Mouse (Mus musculus) stomach, postnatal 0 days (tissue): ENCODE results near the gene Auts2. TPM values are rescaled to one million over a fixed set of nuclear protein-coding genes. Genes with fewer than 3 reads are reported as not detected.
A peak's percentile ranks its signal among the peaks of the same experiment; 100 is the strongest.

Experiments used
- ATAC-seq: fragments of 200-750 bp; cut with Nextera tagmentation; 2 replicates; pipeline ENCODE4 v1.8.0; 2017; ENCODE audit not compliant: low FRiP score, low TSS enrichment
- DNase-seq: peaks from one replicate; pipeline ENCODE4 v3.0.0-alpha.2; 2016; ENCODE audit warnings: low spot score
- H3K27ac ChIP-seq: fragments of 300-500 bp; sonication (generic); replicated peaks from 2 replicates; pipeline ENCODE4 v1.5.1; 2014; ENCODE audit warnings: mild to moderate bottlenecking, control low read depth
- H3K27me3 ChIP-seq: fragments of 300-500 bp; sonication (generic); 2 replicates; pipeline ENCODE4 v1.6.1; 2014; ENCODE audit warnings: low read length; ENCODE audit not compliant: control insufficient read depth, insufficient read depth
- H3K36me3 ChIP-seq: fragments of 300-500 bp; sonication (generic); 2 replicates; pipeline ENCODE4 v1.6.1; 2014; ENCODE audit warnings: low read length, mixed read lengths; ENCODE audit not compliant: control insufficient read depth, insufficient read depth
- H3K4me1 ChIP-seq: fragments of 300-500 bp; sonication (generic); replicated peaks from 2 replicates; pipeline ENCODE4 v1.6.1; 2014; ENCODE audit warnings: antibody characterized with exemption; ENCODE audit not compliant: control insufficient read depth, insufficient read depth
- H3K4me2 ChIP-seq: fragments of 300-500 bp; sonication (generic); replicated peaks from 2 replicates; pipeline ENCODE4 v1.6.1; 2014; ENCODE audit warnings: low read depth, mild to moderate bottlenecking, control low read depth, moderate library complexity
- H3K4me3 ChIP-seq: fragments of 300-500 bp; sonication (generic); 2 replicates; pipeline ENCODE4 v1.5.1; 2014; ENCODE audit warnings: low read depth, low read length, control low read depth
- H3K9ac ChIP-seq: fragments of 300-500 bp; sonication (generic); 2 replicates; pipeline ENCODE4 v1.6.1; 2014; ENCODE audit warnings: mild to moderate bottlenecking, low read length, control low read depth, mixed read lengths
- H3K9me3 ChIP-seq: fragments of 300-500 bp; sonication (generic); 2 replicates; pipeline ENCODE4 v1.6.1; 2016; ENCODE audit warnings: low read length; ENCODE audit not compliant: control insufficient read depth
- CTCF ChIP-seq: IDR thresholded peaks from 2 replicates; pipeline ENCODE4 v1.5.1; 2016; ENCODE audit warnings: antibody characterized with exemption, low read depth, mild to moderate bottlenecking, moderate library complexity
- EP300 ChIP-seq: optimal IDR thresholded peaks from 2 replicates; pipeline ENCODE3; 2016; ENCODE audit warnings: antibody characterized with exemption
- WGBS: fragments of 180-500 bp; shearing (Covaris S2); extraction: QIAGEN DNeasy Blood & Tissue Kit; methylation state at CpG from one replicate; pipeline ENCODE4 v1.1.7; 2014; 5-methylcytosine and 5-hydroxymethylcytosine counted together
- polyA plus RNA-seq: library from polyadenylated mRNA; unstranded; fragments of >200 nt; fragmentation: Nextera tagmentation; extraction: Ambion mirVana; gene quantifications from 2 replicates; pipeline ENCODE4 v1.2.1, GENCODE M21; 2015

Gene Auts2
- polyA plus RNA-seq, 1 experiment from 2014 or later, result 7.3 TPM

DNA sequence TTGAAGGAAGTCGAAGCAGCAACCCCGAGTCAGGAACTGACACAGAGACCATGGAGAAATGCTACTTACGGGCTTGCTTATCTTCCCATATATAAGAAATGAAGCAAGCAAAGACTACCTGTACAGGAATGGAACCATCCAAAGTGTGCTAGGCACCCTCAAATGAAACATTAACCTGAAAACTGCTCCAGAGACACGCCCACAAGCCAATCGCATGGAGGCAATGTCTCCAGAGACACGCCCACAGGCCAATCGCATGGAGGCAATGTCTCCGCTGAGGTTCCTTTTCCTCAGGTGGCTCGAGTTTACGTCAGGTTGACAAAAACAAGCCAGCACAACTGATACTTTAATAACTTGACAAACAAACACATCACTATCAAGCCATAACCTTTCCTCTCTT lies 379.2 kb downstream of the Auts2 start:
- peak; percentile 64 for DNase-seq

DNA sequence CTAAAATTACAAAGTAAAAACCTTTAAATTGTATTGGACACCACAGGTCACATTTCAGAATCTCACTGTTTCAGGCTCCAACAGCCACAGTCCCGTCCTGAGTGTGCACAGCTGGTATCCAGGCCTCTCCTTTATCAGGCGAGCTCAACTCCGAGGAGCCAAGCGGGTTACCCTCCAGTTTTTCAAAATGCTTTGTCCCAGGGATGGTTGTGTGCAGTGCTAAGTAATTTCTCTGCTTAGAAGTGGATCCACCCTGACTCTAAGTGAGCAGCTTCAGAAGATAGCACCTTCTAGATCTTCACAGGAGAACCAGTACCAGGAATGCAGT lies 381.0 kb downstream of the Auts2 start:
- DNase-seq (no peak), ATAC-seq (no peak)
- 62% methylated on average over 4 of the region's 4 CpGs for WGBS
- Histone ChIP-seq H3K27me3 (no peaks in the 10 kb centered on the region), H3K4me3 (no peak overlapping the region), H3K9me3 (no peaks in the 10 kb centered on the region), H3K27ac (no peak overlapping the region), H3K4me2 (no peak overlapping the region), H3K9ac (no peak overlapping the region), H3K4me1 (no peaks in the 10 kb centered on the region), H3K36me3 (no peaks in the 10 kb centered on the region)
- TF ChIP-seq CTCF (no peak), EP300 (no peak)

More for the DNA sequence above, 379.2 kb downstream of the Auts2 start:
- Histone ChIP-seq H3K27me3 (no peaks in the 10 kb centered on the region), H3K27ac (no peak overlapping the region), H3K36me3 (no peaks in the 10 kb centered on the region), H3K4me1 (no peaks in the 10 kb centered on the region), H3K9me3 (no peaks in the 10 kb centered on the region), H3K9ac (no peak overlapping the region), H3K4me2 (no peak overlapping the region), H3K4me3 (no peak overlapping the region)
- TF ChIP-seq EP300, result no peak
- no peak for TF ChIP-seq CTCF
- 70% methylated on average over 10 of the region's 10 CpGs for WGBS
- ATAC-seq, result peak; percentile 69; the same call in 1 of the 2 replicates

DNA sequence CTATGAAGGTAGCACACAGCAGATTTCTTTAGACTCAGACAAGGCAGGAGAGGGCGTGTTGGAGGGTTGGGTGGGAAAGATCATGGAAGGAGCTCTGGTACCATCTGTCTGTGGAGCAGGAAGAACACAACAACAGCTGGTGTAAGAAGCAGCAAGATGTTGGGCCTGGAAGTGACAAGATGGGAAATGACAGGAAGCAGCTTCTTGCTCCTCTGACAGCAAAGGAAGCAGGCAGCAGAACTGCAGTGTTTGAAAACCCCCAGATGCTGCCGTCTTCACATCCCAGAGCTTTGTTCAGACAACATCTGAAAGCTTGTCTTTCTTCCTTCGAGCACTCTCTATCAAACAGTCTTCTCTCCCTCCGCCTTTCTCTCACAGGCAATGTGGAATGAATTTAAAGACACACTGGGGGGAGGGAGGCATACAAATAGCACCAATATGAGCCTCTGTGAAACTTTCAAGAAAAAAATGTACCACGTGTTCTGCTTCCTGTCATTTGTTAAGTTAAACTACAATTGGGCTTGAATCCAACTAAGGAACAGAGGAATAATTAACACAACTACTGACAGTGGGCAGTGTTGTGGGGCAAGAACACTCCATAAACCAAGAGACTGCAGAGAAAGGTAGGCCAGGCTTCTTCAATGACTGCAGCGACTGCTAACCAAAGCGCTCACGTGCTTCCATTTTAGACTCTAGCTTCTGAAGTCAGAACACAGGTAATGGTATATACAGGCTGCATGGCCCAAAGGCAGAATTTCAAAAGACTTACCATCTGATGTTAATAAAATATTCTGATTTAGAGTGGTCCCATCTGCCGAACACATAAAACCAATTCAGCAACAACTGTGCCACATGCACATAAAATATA lies 381.6 kb downstream of the Auts2 start:
- TF ChIP-seq EP300 (no peak), CTCF (peak; percentile 18; the same call in 1 of the 2 replicates)
- Histone ChIP-seq H3K9ac (no peak overlapping the region), H3K36me3 (no peaks in the 10 kb centered on the region), H3K4me2 (no peak overlapping the region), H3K4me3 (no peak overlapping the region), H3K4me1 (no peaks in the 10 kb centered on the region), H3K9me3 (no peaks in the 10 kb centered on the region), H3K27me3 (no peaks in the 10 kb centered on the region), H3K27ac (no peak overlapping the region; the same call in 1 of the 2 replicates)
- ATAC-seq (no peak), DNase-seq (no peak)
- 49% methylated on average over 9 of the region's 9 CpGs for WGBS

DNA sequence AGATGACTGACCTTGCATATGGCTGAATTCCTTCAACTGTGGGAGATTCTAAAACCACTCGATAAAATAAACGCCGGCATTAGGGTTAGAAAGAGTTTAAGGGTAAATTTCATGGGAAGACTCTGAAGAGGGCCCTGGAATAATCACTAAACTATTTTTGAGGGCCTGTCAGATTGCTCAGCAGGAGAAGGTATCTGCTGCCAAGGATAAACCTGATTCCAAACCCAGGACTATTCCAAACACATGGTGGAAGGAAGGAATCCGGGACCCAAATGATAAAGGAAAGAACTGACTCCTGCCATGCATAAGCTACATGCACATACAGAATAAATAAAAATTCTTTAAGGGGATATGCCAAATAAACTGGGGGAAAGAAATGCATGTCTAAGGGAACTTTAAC lies 399.0 kb downstream of the Auts2 start:
- Histone ChIP-seq H3K9me3 (no peaks in the 10 kb centered on the region), H3K4me1 (no peaks in the 10 kb centered on the region), H3K4me3 (no peak overlapping the region), H3K36me3 (no peaks in the 10 kb centered on the region), H3K27ac (no peak overlapping the region), H3K27me3 (no peaks in the 10 kb centered on the region), H3K9ac (no peak overlapping the region), H3K4me2 (no peak overlapping the region)
- TF ChIP-seq CTCF, result no peak
- TF ChIP-seq EP300, result no peak
- DNase-seq (no peak), ATAC-seq (no peak)
- 87% methylated on average over 4 of the region's 4 CpGs for WGBS

DNA sequence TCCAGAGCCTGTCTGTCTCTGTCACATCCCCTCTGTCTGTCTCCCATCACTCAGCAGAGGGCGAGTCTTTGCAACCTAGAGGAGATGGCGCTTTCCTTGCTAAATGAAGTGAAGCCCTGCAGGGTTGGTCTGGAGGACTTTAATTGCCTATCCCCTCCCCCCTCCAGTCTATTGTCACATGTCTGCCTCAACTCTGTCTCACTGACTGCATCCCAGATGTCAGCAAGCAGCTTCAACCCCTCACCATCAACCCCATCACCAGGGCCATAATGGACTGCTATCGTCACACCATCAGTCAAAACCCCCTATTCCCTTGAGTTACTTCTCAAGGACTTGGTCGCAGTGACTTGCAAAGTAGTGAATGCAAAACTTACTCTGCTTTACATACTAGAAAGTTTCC lies 402.3 kb downstream of the Auts2 start:
- no peak for TF ChIP-seq EP300
- TF ChIP-seq CTCF, result no peak
- DNase-seq, result no peak
- H3K36me3 ChIP-seq, result no peaks in the 10 kb centered on the region
- no peaks in the 10 kb centered on the region for H3K4me1 ChIP-seq
- no peak for ATAC-seq
- H3K4me2 ChIP-seq, result no peak overlapping the region
- no peaks in the 10 kb centered on the region for H3K27me3 ChIP-seq
- H3K9ac ChIP-seq, result no peak overlapping the region
- H3K27ac ChIP-seq, result no peak overlapping the region
- no peak overlapping the region for H3K4me3 ChIP-seq
- no peaks in the 10 kb centered on the region for H3K9me3 ChIP-seq
- WGBS, result 88% methylated on average over 4 of the region's 4 CpGs

DNA sequence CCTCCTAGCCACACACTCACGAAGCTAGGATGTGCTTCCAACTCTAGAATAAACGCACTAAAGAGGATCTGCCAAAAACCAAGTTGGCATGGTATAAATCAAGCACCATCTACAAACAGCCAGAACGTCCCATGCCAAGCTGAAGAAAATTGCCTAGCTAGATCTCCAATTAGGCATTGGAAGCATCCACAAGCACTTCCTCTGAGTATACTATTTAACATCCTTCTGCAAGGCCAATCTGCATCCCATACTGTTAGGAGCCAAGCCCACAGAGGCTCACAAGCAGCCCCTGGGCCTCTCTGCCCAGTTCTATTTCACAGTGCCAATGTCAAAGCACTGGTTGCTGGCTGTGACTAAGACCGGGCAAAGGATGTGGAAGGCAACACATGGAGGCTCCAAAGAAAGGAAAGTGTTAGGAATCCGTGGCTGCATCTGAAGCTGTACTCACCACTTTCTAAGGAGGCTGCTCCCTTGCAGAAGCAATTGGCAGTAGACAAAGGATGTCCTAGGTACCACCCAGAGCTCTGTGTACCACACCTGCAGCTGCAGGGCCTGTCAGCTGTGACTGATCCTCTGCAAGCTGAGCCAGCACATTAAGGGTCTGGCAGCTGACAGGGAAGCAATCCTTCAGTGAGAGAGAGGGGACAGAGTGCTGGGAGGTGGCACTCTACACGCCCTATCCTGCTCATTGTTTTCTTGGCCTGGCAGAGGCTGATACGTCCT lies 407.0 kb downstream of the Auts2 start:
- Histone ChIP-seq H3K9me3 (no peaks in the 10 kb centered on the region), H3K36me3 (no peaks in the 10 kb centered on the region), H3K4me2 (no peak overlapping the region), H3K4me1 (no peaks in the 10 kb centered on the region), H3K27me3 (no peaks in the 10 kb centered on the region), H3K9ac (no peak overlapping the region), H3K4me3 (no peak overlapping the region), H3K27ac (no peak overlapping the region)
- no peak for TF ChIP-seq CTCF
- no peak for TF ChIP-seq EP300
- DNase-seq, result no peak
- ATAC-seq, result 0 out of 2 replicates have a peak, but pooled peaks have one; percentile 29
- 40% methylated on average over 7 of the region's 7 CpGs for WGBS
